Mouse (Mus musculus): ENCODE data around the gene Pdzrn4. TPM values are rescaled to one million over a fixed set of nuclear protein-coding genes. Genes with fewer than 3 reads are reported as not detected.
A peak's percentile ranks its signal among the peaks of the same experiment; 100 is the strongest.

Pdzrn4 gene
- polyA plus RNA-seq, 1 experiment from 2014 or later = not detected

- Histone ChIP-seq H3K4me3 (ENCODE audit: low read depth, low read length) (no peak overlapping the region), H3K27ac (ENCODE audit: low read depth) (no peak overlapping the region), H3K36me3 (replicated peaks; ENCODE audit: insufficient read depth, low read length) (no peaks in the 10 kb centered on the region), H3K9ac (replicated peaks) (no peak overlapping the region), H3K9me3 (ENCODE audit: low read length) (no peaks in the 10 kb centered on the region), H3K27me3 (ENCODE audit: insufficient read depth, low read length) (no peaks in the 10 kb centered on the region), H3K4me2 (ENCODE audit: low read depth, low read length) (no peak overlapping the region), H3K4me1 (ENCODE audit: insufficient read depth) (no peaks in the 10 kb centered on the region)
- 59% methylated on average over 3 of the region's 3 CpGs for WGBS (ENCODE audit: insufficient replicate concordance)
- ATAC-seq (no peak), DNase-seq (no peak)
- TF ChIP-seq EP300 (IDR thresholded peaks at IDR 0.05; ENCODE audit: low read depth) (no peak), CTCF (IDR thresholded peaks at IDR 0.05; ENCODE audit: low read depth) (no peak)
Measured at GRCm38 (mm10) chr15:92417120-92417519, 20.4 kb downstream of the Pdzrn4 start.

GRCm38 (mm10) chr15:92434605-92435004, 37.9 kb downstream of the Pdzrn4 start:
- Histone ChIP-seq H3K4me1 (ENCODE audit: insufficient read depth) (no peaks in the 10 kb centered on the region), H3K27ac (ENCODE audit: low read depth) (no peak overlapping the region), H3K4me2 (ENCODE audit: low read depth, low read length) (no peak overlapping the region), H3K9me3 (ENCODE audit: low read length) (no peaks in the 10 kb centered on the region), H3K9ac (replicated peaks) (no peak overlapping the region), H3K36me3 (replicated peaks; ENCODE audit: insufficient read depth, low read length) (no peaks in the 10 kb centered on the region), H3K4me3 (ENCODE audit: low read depth, low read length) (no peak overlapping the region), H3K27me3 (ENCODE audit: insufficient read depth, low read length) (no peaks in the 10 kb centered on the region)
- DNase-seq (no peak), ATAC-seq (no peak)
- whole genome bisulfite sequencing (ENCODE audit: insufficient replicate concordance) = 9% methylated on average over 6 of the region's 6 CpGs
- TF ChIP-seq CTCF (IDR thresholded peaks at IDR 0.05; ENCODE audit: low read depth) (peak; percentile 59), EP300 (IDR thresholded peaks at IDR 0.05; ENCODE audit: low read depth) (no peak)

GRCm38 (mm10) chr15:92435306-92435705, 38.6 kb downstream of the Pdzrn4 start:
- 57% methylated on average over 4 of the region's 4 CpGs for WGBS (ENCODE audit: insufficient replicate concordance)
- no peak overlapping the region for H3K9ac ChIP-seq (replicated peaks)
- ATAC-seq (no peak), DNase-seq (no peak)
- no peak for TF ChIP-seq EP300 (IDR thresholded peaks at IDR 0.05; ENCODE audit: low read depth)
- no peak for TF ChIP-seq CTCF (IDR thresholded peaks at IDR 0.05; ENCODE audit: low read depth)
- no peaks in the 10 kb centered on the region for H3K9me3 ChIP-seq (ENCODE audit: low read length)
- no peaks in the 10 kb centered on the region for H3K4me1 ChIP-seq (ENCODE audit: insufficient read depth)
- no peaks in the 10 kb centered on the region for H3K36me3 ChIP-seq (replicated peaks; ENCODE audit: insufficient read depth, low read length)
- no peak overlapping the region for H3K27ac ChIP-seq (ENCODE audit: low read depth)
- no peaks in the 10 kb centered on the region for H3K27me3 ChIP-seq (ENCODE audit: insufficient read depth, low read length)
- no peak overlapping the region for H3K4me3 ChIP-seq (ENCODE audit: low read depth, low read length)
- H3K4me2 ChIP-seq (ENCODE audit: low read depth, low read length) = no peak overlapping the region

- TF ChIP-seq EP300 (IDR thresholded peaks at IDR 0.05; ENCODE audit: low read depth) (no peak), CTCF (IDR thresholded peaks at IDR 0.05; ENCODE audit: low read depth) (no peak)
- Histone ChIP-seq H3K27me3 (ENCODE audit: insufficient read depth, low read length) (no peaks in the 10 kb centered on the region), H3K4me2 (ENCODE audit: low read depth, low read length) (no peak overlapping the region), H3K9ac (replicated peaks) (no peak overlapping the region), H3K36me3 (replicated peaks; ENCODE audit: insufficient read depth, low read length) (no peaks in the 10 kb centered on the region), H3K27ac (ENCODE audit: low read depth) (no peak overlapping the region), H3K4me3 (ENCODE audit: low read depth, low read length) (no peak overlapping the region), H3K4me1 (ENCODE audit: insufficient read depth) (no peaks in the 10 kb centered on the region), H3K9me3 (ENCODE audit: low read length) (no peaks in the 10 kb centered on the region)
- ATAC-seq = no peak
- WGBS (ENCODE audit: insufficient replicate concordance) = 75% methylated on average over 19 of the region's 19 CpGs
- DNase-seq = no peak
Measured at GRCm38 (mm10) chr15:92441630-92442180, 45.0 kb downstream of the Pdzrn4 start.

GRCm38 (mm10) chr15:92447708-92448147, 51.0 kb downstream of the Pdzrn4 start:
- Histone ChIP-seq H3K9me3 (ENCODE audit: low read length) (no peaks in the 10 kb centered on the region), H3K36me3 (replicated peaks; ENCODE audit: insufficient read depth, low read length) (no peaks in the 10 kb centered on the region), H3K4me1 (ENCODE audit: insufficient read depth) (no peaks in the 10 kb centered on the region), H3K27me3 (ENCODE audit: insufficient read depth, low read length) (no peaks in the 10 kb centered on the region), H3K9ac (replicated peaks) (no peak overlapping the region), H3K4me2 (ENCODE audit: low read depth, low read length) (no peak overlapping the region), H3K4me3 (ENCODE audit: low read depth, low read length) (no peak overlapping the region), H3K27ac (ENCODE audit: low read depth) (no peak overlapping the region)
- WGBS (ENCODE audit: insufficient replicate concordance) = 47% methylated on average over 8 of the region's 8 CpGs
- ATAC-seq (no peak), DNase-seq (no peak)
- TF ChIP-seq EP300 (IDR thresholded peaks at IDR 0.05; ENCODE audit: low read depth) (no peak), CTCF (IDR thresholded peaks at IDR 0.05; ENCODE audit: low read depth) (peak; percentile 35)

- H3K9me3 ChIP-seq (ENCODE audit: low read length) = no peaks in the 10 kb centered on the region
- DNase-seq (no peak), ATAC-seq (no peak)
- no peak overlapping the region for H3K27ac ChIP-seq (ENCODE audit: low read depth)
- no peak overlapping the region for H3K9ac ChIP-seq (replicated peaks)
- 88% methylated on average over 8 of the region's 8 CpGs for WGBS (ENCODE audit: insufficient replicate concordance)
- TF ChIP-seq CTCF (IDR thresholded peaks at IDR 0.05; ENCODE audit: low read depth) (no peak), EP300 (IDR thresholded peaks at IDR 0.05; ENCODE audit: low read depth) (no peak)
- H3K27me3 ChIP-seq (ENCODE audit: insufficient read depth, low read length) = no peaks in the 10 kb centered on the region
- no peak overlapping the region for H3K4me3 ChIP-seq (ENCODE audit: low read depth, low read length)
- no peaks in the 10 kb centered on the region for H3K36me3 ChIP-seq (replicated peaks; ENCODE audit: insufficient read depth, low read length)
- no peak overlapping the region for H3K4me2 ChIP-seq (ENCODE audit: low read depth, low read length)
- no peaks in the 10 kb centered on the region for H3K4me1 ChIP-seq (ENCODE audit: insufficient read depth)
Measured at GRCm38 (mm10) chr15:92449112-92449511, 52.4 kb downstream of the Pdzrn4 start.

GRCm38 (mm10) chr15:92452620-92453019, 55.9 kb downstream of the Pdzrn4 start:
- H3K27ac ChIP-seq (ENCODE audit: low read depth) = no peak overlapping the region
- H3K27me3 ChIP-seq (ENCODE audit: insufficient read depth, low read length) = no peaks in the 10 kb centered on the region
- DNase-seq (no peak), ATAC-seq (no peak)
- no peak overlapping the region for H3K9ac ChIP-seq (replicated peaks)
- H3K4me2 ChIP-seq (ENCODE audit: low read depth, low read length) = no peak overlapping the region
- H3K4me1 ChIP-seq (ENCODE audit: insufficient read depth) = no peaks in the 10 kb centered on the region
- H3K36me3 ChIP-seq (replicated peaks; ENCODE audit: insufficient read depth, low read length) = no peaks in the 10 kb centered on the region
- H3K9me3 ChIP-seq (ENCODE audit: low read length) = no peaks in the 10 kb centered on the region
- no peak overlapping the region for H3K4me3 ChIP-seq (ENCODE audit: low read depth, low read length)
- TF ChIP-seq EP300 (IDR thresholded peaks at IDR 0.05; ENCODE audit: low read depth) (no peak), CTCF (IDR thresholded peaks at IDR 0.05; ENCODE audit: low read depth) (no peak)
- WGBS (ENCODE audit: insufficient replicate concordance) = 72% methylated on average over 7 of the region's 7 CpGs
